Mouse (Mus musculus) midbrain, embryonic 12.5 days (tissue): Measurements from ENCODE around the gene Hist2h2aa2. TPM values are rescaled to one million over a fixed set of nuclear protein-coding genes. Genes with fewer than 3 reads are reported as not detected.
"Not testable (repeated sequence)": the region's sequence is repeated elsewhere in the genome, so short reads cannot be mapped to it uniquely, and the experiment has no call there.

Experiments
- ATAC-seq: fragments of 200-750 bp; cut with Nextera tagmentation; 2 replicates; pipeline ENCODE4 v1.8.0; 2017; ENCODE audit warnings: low read depth, moderate TSS enrichment, moderate library complexity; ENCODE audit not compliant: low FRiP score
- H3K27ac ChIP-seq: fragments of 300-500 bp; sonication (generic); replicated peaks from 2 replicates; pipeline ENCODE4 v1.5.1; 2016; ENCODE audit warnings: mild to moderate bottlenecking
- H3K27me3 ChIP-seq: fragments of 300-500 bp; sonication (generic); 2 replicates; pipeline ENCODE4 v1.6.1; 2016; ENCODE audit warnings: mild to moderate bottlenecking
- H3K36me3 ChIP-seq: fragments of 300-500 bp; sonication (generic); 2 replicates; pipeline ENCODE4 v1.6.1; 2016
- H3K4me1 ChIP-seq: fragments of 300-500 bp; sonication (generic); 2 replicates; pipeline ENCODE4 v1.6.1; 2016
- H3K4me2 ChIP-seq: fragments of 300-500 bp; sonication (generic); replicated peaks from 2 replicates; pipeline ENCODE4 v1.6.1; 2016; ENCODE audit warnings: mild to moderate bottlenecking, moderate library complexity
- H3K4me3 ChIP-seq: fragments of 300-500 bp; sonication (generic); 2 replicates; pipeline ENCODE4 v1.5.1; 2016; ENCODE audit warnings: mild to moderate bottlenecking
- H3K9ac ChIP-seq: fragments of 300-500 bp; sonication (generic); replicated peaks from 2 replicates; pipeline ENCODE4 v1.6.1; 2016; ENCODE audit warnings: mild to moderate bottlenecking, moderate library complexity
- H3K9me3 ChIP-seq: fragments of 300-500 bp; sonication (generic); 2 replicates; pipeline ENCODE4 v1.6.1; 2016; ENCODE audit warnings: mild to moderate bottlenecking
- WGBS: fragments of 180-500 bp; shearing (Covaris S2); methylation state at CpG from one replicate; pipeline ENCODE4 v1.1.7; 2016; 5-methylcytosine and 5-hydroxymethylcytosine counted together
- microRNA-seq: library from miRNA; unstranded; fragments of <30 nt; microRNA quantifications from one replicate; pipeline ENCODE4, GENCODE M21; 2017
- polyA plus RNA-seq: library from polyadenylated mRNA; unstranded; fragments of >200 nt; fragmentation: Nextera tagmentation; extraction: Ambion mirVana; gene quantifications from 2 replicates; pipeline ENCODE4 v1.2.1, GENCODE M21; 2016

Gene Hist2h2aa2
- polyA plus RNA-seq, 1 experiment from 2014 or later, result 67.7 TPM

DNA sequence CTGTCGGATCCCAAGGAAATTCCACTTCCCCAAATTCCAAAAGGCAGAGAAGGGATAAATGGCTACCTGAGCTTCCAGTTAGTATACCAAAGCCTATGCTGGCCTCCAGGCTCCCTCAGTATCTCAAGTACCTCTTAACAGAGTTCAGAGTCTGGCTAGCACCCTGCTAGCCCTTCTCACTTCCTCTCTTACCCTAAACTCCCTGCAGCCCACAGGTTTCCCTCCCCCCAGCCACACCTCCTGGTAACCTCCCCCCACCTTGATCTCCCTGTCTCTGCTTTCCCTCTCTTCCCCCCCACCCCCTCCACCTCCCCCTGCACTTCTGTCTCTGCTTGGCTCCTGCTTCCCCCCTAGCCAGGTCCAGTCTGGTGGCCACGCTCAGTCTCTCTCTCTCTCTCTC, 40.3 kb downstream of the Hist2h2aa2 start:
- 79% methylated on average over 2 of the region's 2 CpGs for WGBS
- Histone ChIP-seq H3K27me3 (peaks cover 9% of the 10 kb centered on the region; the same call in 1 of the 2 replicates), H3K27ac (no peak overlapping the region), H3K9me3 (no peaks in the 10 kb centered on the region), H3K36me3 (0 out of 2 replicates have a peak, but pooled peaks cover 4% of the 10 kb centered on the region), H3K4me3 (no peak overlapping the region), H3K4me1 (peaks cover 14% of the 10 kb centered on the region), H3K9ac (no peak overlapping the region), H3K4me2 (no peak overlapping the region)
- ATAC-seq, result no peak

DNA sequence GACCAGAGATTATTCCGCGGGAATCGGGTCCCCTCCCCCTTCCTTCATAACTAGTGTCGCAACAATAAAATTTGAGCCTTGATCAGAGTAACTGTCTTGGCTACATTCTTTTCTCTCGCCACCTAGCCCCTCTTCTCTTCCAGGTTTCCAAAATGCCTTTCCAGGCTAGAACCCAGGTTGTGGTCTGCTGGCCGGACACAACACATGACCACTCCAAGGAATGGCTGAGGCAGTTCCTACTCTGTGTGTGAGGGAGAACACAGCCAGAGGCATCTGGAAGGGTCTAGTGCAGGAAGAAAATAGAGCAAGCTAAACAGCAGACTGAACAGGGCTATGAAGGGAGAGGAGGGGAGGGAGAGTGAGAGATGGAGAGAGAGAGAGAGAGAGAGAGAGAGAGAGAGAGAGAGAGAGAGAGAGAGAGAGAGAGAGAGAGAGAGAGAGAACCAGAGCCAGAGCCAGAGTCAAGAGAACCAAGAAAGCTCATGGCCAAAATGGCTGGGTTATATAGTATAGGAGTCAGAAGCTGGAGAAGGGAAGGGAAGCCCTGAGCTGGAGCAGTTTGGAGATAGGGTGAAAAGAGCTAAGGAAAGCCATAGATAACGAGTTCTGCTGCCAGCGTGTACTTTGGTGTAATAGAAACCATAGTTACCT, 41.4 kb downstream of the Hist2h2aa2 start:
- not testable (repeated sequence) for H3K4me2 ChIP-seq, H3K4me3 ChIP-seq, ATAC-seq, H3K27ac ChIP-seq, H3K36me3 ChIP-seq, H3K9ac ChIP-seq, H3K9me3 ChIP-seq
- H3K4me1 ChIP-seq, result peaks cover 14% of the 10 kb centered on the region
- peaks cover 19% of the 10 kb centered on the region; the same call in 1 of the 2 replicates for H3K27me3 ChIP-seq
- 34% methylated on average over 8 of the region's 8 CpGs for WGBS

DNA sequence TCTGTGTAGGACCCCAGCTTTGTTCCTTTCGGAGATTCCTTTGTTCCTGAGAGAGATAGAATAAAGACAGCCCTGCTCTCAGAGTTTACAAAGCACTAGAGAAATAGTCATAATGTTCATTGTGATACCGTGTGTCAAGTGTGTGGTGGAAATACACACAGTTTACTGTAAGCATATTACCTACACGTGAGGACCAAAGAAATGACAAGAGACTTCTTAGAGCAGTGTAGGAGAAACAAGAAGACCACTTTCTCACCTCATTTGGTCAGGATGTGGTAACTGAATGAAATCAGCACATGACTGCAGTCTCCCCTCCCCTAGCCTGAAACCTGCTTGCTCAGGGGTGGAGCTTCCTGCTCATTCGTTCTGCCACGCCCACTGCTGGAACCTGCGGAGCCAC, 41.9 kb downstream of the Hist2h2aa2 start:
- H3K27me3 ChIP-seq, result peaks cover 19% of the 10 kb centered on the region; the same call in 1 of the 2 replicates
- H3K9me3 ChIP-seq, result no peaks in the 10 kb centered on the region
- H3K4me3 ChIP-seq, result peak overlapping the region; percentile 65; the same call in 1 of the 2 replicates
- peaks cover 4% of the 10 kb centered on the region; the same call in 1 of the 2 replicates for H3K36me3 ChIP-seq
- peak overlapping the region; percentile 96 for H3K4me2 ChIP-seq
- no peak overlapping the region for H3K9ac ChIP-seq
- WGBS, result 3% methylated on average over 6 of the region's 6 CpGs
- ATAC-seq, result no peak
- peaks cover 14% of the 10 kb centered on the region for H3K4me1 ChIP-seq
- H3K27ac ChIP-seq, result no peak overlapping the region

DNA sequence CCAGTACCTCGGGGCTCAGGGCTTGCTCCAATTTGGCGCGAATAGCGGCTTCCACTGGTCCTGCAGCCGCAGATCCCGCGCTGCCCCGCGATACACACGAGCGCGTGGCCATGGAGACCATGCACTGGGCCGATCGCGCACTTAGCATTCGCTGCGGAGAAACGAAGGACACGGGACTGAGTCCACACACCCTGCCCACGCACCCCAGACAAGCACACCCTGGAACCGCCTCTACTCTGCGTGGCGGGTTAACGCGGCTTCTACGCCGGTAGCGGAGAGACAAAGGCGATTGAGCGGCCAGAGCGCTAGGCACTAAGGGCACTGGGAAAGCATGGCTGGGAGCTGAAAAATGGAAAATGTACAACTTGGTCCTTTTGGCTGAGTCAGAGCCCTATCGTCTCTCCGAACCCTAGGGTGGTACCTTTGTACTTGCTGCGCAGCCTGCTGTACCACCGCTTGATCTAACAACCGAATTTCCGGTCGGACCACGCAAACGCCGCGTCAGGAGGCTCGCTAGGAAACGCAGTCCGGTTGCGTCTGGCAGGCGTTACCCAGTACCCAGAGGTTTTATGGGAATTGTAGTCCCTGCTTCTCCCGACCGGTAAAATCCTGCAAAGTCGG, 42.8 kb downstream of the Hist2h2aa2 start:
- Histone ChIP-seq H3K4me2 (peak overlapping the region; percentile 96), H3K27me3 (peaks cover 19% of the 10 kb centered on the region; the same call in 1 of the 2 replicates), H3K4me3 (peak overlapping the region; percentile 65), H3K9me3 (no peaks in the 10 kb centered on the region), H3K4me1 (peaks cover 14% of the 10 kb centered on the region), H3K27ac (peak overlapping the region; percentile 91), H3K36me3 (peaks cover 8% of the 10 kb centered on the region; the same call in 1 of the 2 replicates), H3K9ac (peak overlapping the region; percentile 78)
- ATAC-seq, result peak; percentile 95
- WGBS, result under 1% methylated on average over 50 of the region's 50 CpGs

DNA sequence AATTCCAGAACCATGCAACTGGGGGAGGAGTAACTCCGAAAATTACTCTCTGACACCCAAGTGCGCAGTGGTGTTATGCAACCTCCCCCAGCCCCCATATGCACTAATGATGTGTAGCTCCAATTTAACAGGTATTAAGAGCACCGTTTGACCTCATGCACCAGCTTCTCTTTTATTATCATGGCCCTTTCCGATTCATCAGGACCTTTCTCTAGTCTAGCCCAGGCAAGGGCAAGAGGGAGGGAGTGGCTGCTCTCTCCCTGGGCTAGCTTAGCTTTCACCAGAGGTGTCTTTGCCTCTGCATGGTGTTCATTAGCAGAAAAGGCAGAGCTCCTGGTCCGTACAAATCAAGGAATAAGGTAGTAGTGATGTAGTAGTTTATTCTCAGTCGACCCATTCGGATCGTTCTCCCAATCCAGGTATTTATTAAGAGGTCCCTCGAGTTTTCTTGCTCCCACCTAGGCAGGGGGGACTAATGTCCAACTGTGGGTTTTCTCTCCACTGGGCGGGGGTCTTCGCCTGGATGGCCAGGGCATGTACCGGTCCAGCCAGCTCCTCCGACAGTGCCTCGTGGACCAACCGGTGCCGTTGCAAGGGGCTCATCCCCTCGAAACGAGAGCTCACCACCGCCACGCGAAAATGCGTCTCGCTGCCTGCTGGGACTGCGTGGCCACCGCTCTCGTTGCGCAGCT, 43.5 kb downstream of the Hist2h2aa2 start:
- 21% methylated on average over 27 of the region's 27 CpGs for WGBS
- peak; percentile 57; the same call in 1 of the 2 replicates for ATAC-seq
- H3K27ac ChIP-seq, result peak overlapping the region; percentile 91

DNA sequence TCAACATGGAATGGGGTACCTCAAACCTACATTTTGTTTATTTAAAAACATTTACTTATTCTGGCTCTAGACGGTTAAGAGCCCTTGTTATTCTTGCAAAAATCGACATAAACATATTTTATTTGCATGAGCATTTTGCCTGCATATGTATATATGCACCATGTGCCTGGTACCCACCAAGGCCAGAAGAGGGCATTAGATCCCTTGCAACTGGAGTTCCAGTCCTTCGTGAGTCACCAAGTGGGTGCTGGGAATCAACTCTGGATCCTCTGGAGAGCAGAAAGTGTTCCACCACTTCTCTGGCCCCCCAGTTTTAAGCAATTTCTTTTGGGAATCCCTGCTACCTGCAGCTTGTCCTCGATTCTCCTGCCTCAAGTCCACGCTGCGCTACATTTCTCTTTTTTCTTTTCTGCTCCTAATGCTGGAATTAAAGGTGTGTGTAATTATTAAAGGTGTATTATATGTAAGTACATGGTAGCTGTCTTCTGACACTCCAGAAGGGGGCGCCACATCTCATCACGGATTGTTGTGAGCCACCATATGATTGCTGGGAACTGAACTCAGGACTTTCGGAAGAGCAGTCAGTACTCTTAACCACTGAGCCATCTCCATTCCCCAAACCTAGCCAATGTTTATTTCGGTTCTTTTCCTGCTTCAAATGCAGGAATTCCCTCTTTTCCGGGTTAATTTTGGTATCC, 44.3 kb downstream of the Hist2h2aa2 start:
- Histone ChIP-seq H3K9me3 (no peaks in the 10 kb centered on the region), H3K4me1 (peaks cover 14% of the 10 kb centered on the region), H3K27me3 (peaks cover 19% of the 10 kb centered on the region; the same call in 1 of the 2 replicates), H3K9ac (no peak overlapping the region), H3K4me3 (no peak overlapping the region), H3K4me2 (no peak overlapping the region; the same call in 1 of the 2 replicates), H3K27ac (no peak overlapping the region), H3K36me3 (peaks cover 8% of the 10 kb centered on the region; the same call in 1 of the 2 replicates)
- WGBS, result 94% methylated on average over 11 of the region's 11 CpGs
- ATAC-seq, result no peak

More for the DNA sequence above, 43.5 kb downstream of the Hist2h2aa2 start:
- Histone ChIP-seq H3K4me2 (peak overlapping the region; percentile 96), H3K27me3 (peaks cover 19% of the 10 kb centered on the region; the same call in 1 of the 2 replicates), H3K9me3 (no peaks in the 10 kb centered on the region), H3K9ac (peak overlapping the region; percentile 78), H3K4me1 (peaks cover 14% of the 10 kb centered on the region), H3K4me3 (peak overlapping the region; percentile 65), H3K36me3 (peaks cover 8% of the 10 kb centered on the region; the same call in 1 of the 2 replicates)

DNA sequence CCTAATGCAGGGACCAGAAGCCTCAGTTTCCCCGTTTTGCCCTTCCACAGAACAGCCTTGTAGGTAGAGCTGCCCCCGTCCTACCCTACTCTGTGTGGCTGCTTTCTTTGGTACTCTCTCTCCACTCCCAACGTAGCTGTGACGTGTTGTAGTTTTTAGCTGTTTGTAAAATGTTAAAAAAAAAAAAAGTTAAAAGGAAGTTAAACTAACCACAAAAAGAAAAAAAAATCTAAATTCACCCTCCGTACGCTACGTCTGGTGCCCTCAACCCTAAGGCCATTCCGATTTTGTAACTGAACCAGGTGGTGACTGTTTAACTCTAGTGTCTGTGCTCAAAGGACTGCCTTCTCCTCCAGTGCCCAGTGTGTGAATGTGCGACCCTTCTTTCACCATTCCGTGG, 45.1 kb downstream of the Hist2h2aa2 start:
- no peak overlapping the region for H3K9ac ChIP-seq
- H3K27me3 ChIP-seq, result peaks cover 19% of the 10 kb centered on the region; the same call in 1 of the 2 replicates
- H3K4me2 ChIP-seq, result no peak overlapping the region
- no peak overlapping the region for H3K4me3 ChIP-seq
- WGBS, result 89% methylated on average over 10 of the region's 10 CpGs
- H3K4me1 ChIP-seq, result peaks cover 14% of the 10 kb centered on the region
- H3K36me3 ChIP-seq, result peaks cover 8% of the 10 kb centered on the region; the same call in 1 of the 2 replicates
- no peaks in the 10 kb centered on the region for H3K9me3 ChIP-seq
- no peak overlapping the region for H3K27ac ChIP-seq
- no peak for ATAC-seq

DNA sequence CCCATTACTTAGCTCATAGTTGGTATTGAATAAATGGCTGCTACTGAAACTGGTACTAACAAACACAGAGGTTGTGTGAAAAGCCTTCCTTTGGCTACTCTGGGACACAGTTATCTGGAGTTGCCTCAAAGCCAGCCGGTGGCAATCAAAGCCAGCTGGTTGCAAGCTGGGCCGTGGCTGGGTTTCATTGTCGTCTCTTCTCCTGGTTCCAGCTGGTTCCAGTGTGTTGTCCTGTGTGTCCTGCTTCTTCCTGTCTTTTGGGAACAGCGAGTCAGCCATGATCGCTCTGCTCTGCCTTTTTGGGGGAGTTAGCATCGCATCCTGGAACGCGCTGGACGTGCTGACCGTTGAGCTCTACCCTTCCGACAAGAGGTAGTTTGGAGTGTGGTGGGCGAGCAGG, 47.1 kb downstream of the Hist2h2aa2 start:
- Histone ChIP-seq H3K4me2 (no peak overlapping the region), H3K36me3 (peaks cover 10% of the 10 kb centered on the region; the same call in 1 of the 2 replicates), H3K27ac (no peak overlapping the region), H3K27me3 (0 out of 2 replicates have a peak, but pooled peaks cover 11% of the 10 kb centered on the region), H3K9me3 (no peaks in the 10 kb centered on the region), H3K4me3 (no peak overlapping the region), H3K9ac (no peak overlapping the region), H3K4me1 (peaks cover 11% of the 10 kb centered on the region)
- 68% methylated on average over 12 of the region's 12 CpGs for WGBS
- no peak for ATAC-seq

Small RNA genes lying within 50 kb of the gene (microRNA-seq; reads per million reads assigned to microRNA genes)
- gene Gm44492 (not detected), gene Gm47311 (not detected), gene Gm47313 (not detected)

Other genes with a start within 250 kb of the Hist2h2aa2 start
- 80.1 and 82.5 TPM in 2 replicates for gene Plekho1, start 244.3 kb downstream of the Hist2h2aa2 start, polyA plus RNA-seq
- 39.7 and 51.2 TPM in 2 replicates for gene Vps45, start 181.8 kb downstream of the Hist2h2aa2 start, polyA plus RNA-seq
- gene Otud7b, start 135.7 kb downstream of the Hist2h2aa2 start, polyA plus RNA-seq, result 16.2 and 19.1 TPM in 2 replicates
- 13.9 and 16.0 TPM in 2 replicates for gene Mtmr11, start 78.3 kb downstream of the Hist2h2aa2 start, polyA plus RNA-seq
- gene Sf3b4, start 67.9 kb downstream of the Hist2h2aa2 start, polyA plus RNA-seq, result 173 and 181 TPM in 2 replicates
- 30.0 and 34.8 TPM in 2 replicates for gene Sv2a, start 59.1 kb downstream of the Hist2h2aa2 start, polyA plus RNA-seq
- gene Bola1, start 20.6 kb downstream of the Hist2h2aa2 start, polyA plus RNA-seq, result 66.9 and 71.6 TPM in 2 replicates
- gene Hist2h2ab, start 20.4 kb downstream of the Hist2h2aa2 start, polyA plus RNA-seq, result 0.96 and 1.2 TPM in 2 replicates
- 9.0 and 11.6 TPM in 2 replicates for gene Hist2h2ac, start 19.4 kb downstream of the Hist2h2aa2 start, polyA plus RNA-seq
- gene Hist2h2be, start 19.2 kb downstream of the Hist2h2aa2 start, polyA plus RNA-seq, result 10.9 and 11.4 TPM in 2 replicates
- 9.8 and 14.7 TPM in 2 replicates for gene Hist2h3c2, start 1.1 kb downstream of the Hist2h2aa2 start, polyA plus RNA-seq
- gene Hist2h2aa1, start 5.2 kb upstream of the Hist2h2aa2 start, polyA plus RNA-seq, result 27.1 and 35.0 TPM in 2 replicates
- 1.4 TPM in 1 of 2 replicates, not detected in the other for gene Hist2h3c1, start 6.4 kb upstream of the Hist2h2aa2 start, polyA plus RNA-seq
- gene Hist2h4, start 23.0 kb upstream of the Hist2h2aa2 start, polyA plus RNA-seq, result 13.3 and 18.2 TPM in 2 replicates
- gene Hist2h3b, start 28.4 kb upstream of the Hist2h2aa2 start, polyA plus RNA-seq, result 76.0 and 96.2 TPM in 2 replicates
- 18.3 and 20.1 TPM in 2 replicates for gene Hist2h2bb, start 29.5 kb upstream of the Hist2h2aa2 start, polyA plus RNA-seq
- gene Fcgr1, start 53.7 kb upstream of the Hist2h2aa2 start, polyA plus RNA-seq, result 1.9 and 2.4 TPM in 2 replicates
- gene BC107364, start 212.0 kb upstream of the Hist2h2aa2 start, polyA plus RNA-seq, result 0.26 TPM in 1 of 2 replicates, not detected in the other